Mouse (Mus musculus): Measurements from ENCODE around the gene Ptpn22. TPM values are rescaled to one million over a fixed set of nuclear protein-coding genes. Genes with fewer than 3 reads are reported as not detected.

Gene Ptpn22
- polyA plus RNA-seq (2014; fragmentation: Illumina TruSeq; extraction: RNeasy Lipid Tissue Mini Kit (QIAGEN cat#74804); ENCODE audit: low read depth, low replicate concordance), result 5.0 TPM

GRCm38 (mm10) chr3:103858881-103859801 is at the start of gene Ptpn22:
Ptpn22 (plus strand) TSS chr3:103859795.

GRCm38 (mm10) chr3:103832426-103832825 is 27.2 kb upstream of the Ptpn22 start, which contains the start of gene Bcl2l15:
Bcl2l15 (plus strand) TSS chr3:103832601.

GRCm38 (mm10) chr3:103914010-103914669 is 54.5 kb downstream of the Ptpn22 start, which contains the start of gene Rsbn1:
Rsbn1 (plus strand) TSS chr3:103914120.

Other genes with a start within 250 kb of the Ptpn22 start
- not detected for gene Atg4a-ps, start 213.7 kb upstream of the Ptpn22 start, polyA plus RNA-seq (2014; fragmentation: Illumina TruSeq; extraction: RNeasy Lipid Tissue Mini Kit (QIAGEN cat#74804); ENCODE audit: low read depth, low replicate concordance)
- 4.2 TPM for gene Olfml3, start 121.8 kb upstream of the Ptpn22 start, polyA plus RNA-seq (2014; fragmentation: Illumina TruSeq; extraction: RNeasy Lipid Tissue Mini Kit (QIAGEN cat#74804); ENCODE audit: low read depth, low replicate concordance)
- not detected for gene Gm10964, start 120.4 kb upstream of the Ptpn22 start, polyA plus RNA-seq (2014; fragmentation: Illumina TruSeq; extraction: RNeasy Lipid Tissue Mini Kit (QIAGEN cat#74804); ENCODE audit: low read depth, low replicate concordance)
- gene Hipk1, start 68.2 kb upstream of the Ptpn22 start, polyA plus RNA-seq (2014; fragmentation: Illumina TruSeq; extraction: RNeasy Lipid Tissue Mini Kit (QIAGEN cat#74804); ENCODE audit: low read depth, low replicate concordance), result 152 TPM
- gene Dclre1b, start 50.4 kb upstream of the Ptpn22 start, polyA plus RNA-seq (2014; fragmentation: Illumina TruSeq; extraction: RNeasy Lipid Tissue Mini Kit (QIAGEN cat#74804); ENCODE audit: low read depth, low replicate concordance), result 4.9 TPM
- gene Ap4b1, start 50.3 kb upstream of the Ptpn22 start, polyA plus RNA-seq (2014; fragmentation: Illumina TruSeq; extraction: RNeasy Lipid Tissue Mini Kit (QIAGEN cat#74804); ENCODE audit: low read depth, low replicate concordance), result 32.3 TPM
- gene Gm43064, start 50.2 kb upstream of the Ptpn22 start, polyA plus RNA-seq (2014; fragmentation: Illumina TruSeq; extraction: RNeasy Lipid Tissue Mini Kit (QIAGEN cat#74804); ENCODE audit: low read depth, low replicate concordance), result 0.41 TPM
- gene Bcl2l15, start 27.2 kb upstream of the Ptpn22 start, polyA plus RNA-seq (2014; fragmentation: Illumina TruSeq; extraction: RNeasy Lipid Tissue Mini Kit (QIAGEN cat#74804); ENCODE audit: low read depth, low replicate concordance), result 1.9 TPM
- 111 TPM for gene Rsbn1, start 54.3 kb downstream of the Ptpn22 start, polyA plus RNA-seq (2014; fragmentation: Illumina TruSeq; extraction: RNeasy Lipid Tissue Mini Kit (QIAGEN cat#74804); ENCODE audit: low read depth, low replicate concordance)
- gene Phtf1, start 108.3 kb downstream of the Ptpn22 start, polyA plus RNA-seq (2014; fragmentation: Illumina TruSeq; extraction: RNeasy Lipid Tissue Mini Kit (QIAGEN cat#74804); ENCODE audit: low read depth, low replicate concordance), result 127 TPM

Data from testis, adult 10 weeks (tissue).